Mouse (Mus musculus) kidney, adult 2 months (tissue): Measurements from ENCODE around the gene Gsdma.

Experiments used
- CTCF ChIP-seq: fragments of 200-500 bp; conservative IDR thresholded peaks from 2 replicates; pipeline ENCODE4 v1.5.1; 2011; ENCODE audit warnings: low read depth, mild to moderate bottlenecking, control low read depth, low read length, moderate library complexity, mixed read lengths; ENCODE audit not compliant: insufficient read depth, insufficient read length
- POLR2A ChIP-seq: fragments of 200-500 bp; IDR thresholded peaks from one replicate; pipeline ENCODE4 v1.6.1; 2011; ENCODE audit warnings: low read depth, low read length, control low read depth

DNA sequence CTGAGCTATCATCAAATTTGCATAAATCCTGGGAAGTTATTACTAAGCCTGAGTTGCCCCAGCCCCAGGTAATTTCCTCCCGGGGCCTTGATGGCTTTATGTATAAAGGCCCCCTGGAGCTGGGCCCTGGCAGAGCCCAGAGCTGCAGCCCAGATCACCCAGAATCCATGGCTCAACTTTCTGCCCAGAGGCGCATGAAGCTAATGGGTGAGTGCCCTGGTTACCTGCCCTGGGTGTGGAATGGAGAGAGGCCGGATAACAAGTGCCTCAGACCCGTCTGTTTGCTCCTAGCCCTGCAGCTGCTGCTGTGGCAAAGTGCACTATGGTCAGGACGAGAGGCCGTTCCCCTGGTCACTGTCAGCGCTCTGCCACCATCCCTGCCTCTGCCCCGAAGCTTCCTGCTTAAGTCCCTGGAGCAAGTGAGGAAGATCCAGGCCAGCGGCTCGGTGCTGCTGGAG is 37.1 kb downstream of the Gsdma start, which contains the start of gene Csf3:
- TF ChIP-seq POLR2A (no peak), CTCF (no peak)
